Mouse (Mus musculus) hindbrain, postnatal 0 days (tissue): ENCODE data around the gene Mpp3. TPM values are rescaled to one million over a fixed set of nuclear protein-coding genes. Genes with fewer than 3 reads are reported as not detected.

ENCODE experiments used
- ATAC-seq: fragments of 200-750 bp; cut with Nextera tagmentation; 2 replicates; pipeline ENCODE4 v1.8.0; 2017; ENCODE audit warnings: mild to moderate bottlenecking, moderate TSS enrichment, moderate library complexity
- DNase-seq: peaks from one replicate; pipeline ENCODE4 v3.0.0-alpha.2; 2015; ENCODE audit warnings: low spot score
- H3K27ac ChIP-seq: fragments of 300-500 bp; sonication (generic); 2 replicates; pipeline ENCODE4 v1.5.1; 2014; ENCODE audit warnings: mild to moderate bottlenecking
- H3K27me3 ChIP-seq: fragments of 300-500 bp; sonication (generic); 2 replicates; pipeline ENCODE4 v1.6.1; 2014; ENCODE audit warnings: low read length, mixed read lengths; ENCODE audit not compliant: insufficient read depth
- H3K36me3 ChIP-seq: fragments of 300-500 bp; sonication (generic); 2 replicates; pipeline ENCODE4 v1.6.1; 2014; ENCODE audit warnings: low read length, mixed read lengths; ENCODE audit not compliant: insufficient read depth
- H3K4me1 ChIP-seq: fragments of 300-500 bp; sonication (generic); 2 replicates; pipeline ENCODE4 v1.6.1; 2014; ENCODE audit warnings: antibody characterized with exemption, low read length, mixed read lengths; ENCODE audit not compliant: insufficient read depth
- H3K4me2 ChIP-seq: fragments of 300-500 bp; sonication (generic); 2 replicates; pipeline ENCODE4 v1.6.1; 2014; ENCODE audit warnings: low read depth, mild to moderate bottlenecking, low read length, moderate library complexity, mixed read lengths
- H3K4me3 ChIP-seq: fragments of 300-500 bp; sonication (generic); 2 replicates; pipeline ENCODE4 v1.5.1; 2014; ENCODE audit warnings: low read length
- H3K9ac ChIP-seq: fragments of 300-500 bp; sonication (generic); replicated peaks from 2 replicates; pipeline ENCODE4 v1.6.1; 2014; ENCODE audit warnings: mild to moderate bottlenecking, low read length, moderate library complexity, mixed read lengths
- H3K9me3 ChIP-seq: fragments of 300-500 bp; sonication (generic); 2 replicates; pipeline ENCODE4 v1.6.1; 2016; ENCODE audit warnings: low read length, mixed read lengths
- CTCF ChIP-seq: IDR thresholded peaks from 2 replicates; pipeline ENCODE4 v1.5.1; 2016; ENCODE audit warnings: antibody characterized with exemption, control low read depth, low read depth
- WGBS: fragments of 180-500 bp; shearing (Covaris S2); extraction: QIAGEN DNeasy Blood & Tissue Kit; methylation state at CpG from one replicate; pipeline ENCODE4 v1.1.7; 2014; 5-methylcytosine and 5-hydroxymethylcytosine counted together
- polyA plus RNA-seq: library from polyadenylated mRNA; unstranded; fragments of >200 nt; fragmentation: Nextera tagmentation; extraction: Ambion mirVana; gene quantifications from 2 replicates; pipeline ENCODE4 v1.2.1, GENCODE M21; 2015
- total RNA-seq: library from RNA; depleted of rRNA; stranded (reverse); fragments of >200 nt; gene quantifications from 2 replicates; pipeline ENCODE4 v1.2.3, GENCODE M21; 2014; rRNA removed

Gene Mpp3
- 73.5 and 81.3 TPM in 2 replicates for total RNA-seq
- polyA plus RNA-seq, result 53.8 and 54.1 TPM in 2 replicates

DNA sequence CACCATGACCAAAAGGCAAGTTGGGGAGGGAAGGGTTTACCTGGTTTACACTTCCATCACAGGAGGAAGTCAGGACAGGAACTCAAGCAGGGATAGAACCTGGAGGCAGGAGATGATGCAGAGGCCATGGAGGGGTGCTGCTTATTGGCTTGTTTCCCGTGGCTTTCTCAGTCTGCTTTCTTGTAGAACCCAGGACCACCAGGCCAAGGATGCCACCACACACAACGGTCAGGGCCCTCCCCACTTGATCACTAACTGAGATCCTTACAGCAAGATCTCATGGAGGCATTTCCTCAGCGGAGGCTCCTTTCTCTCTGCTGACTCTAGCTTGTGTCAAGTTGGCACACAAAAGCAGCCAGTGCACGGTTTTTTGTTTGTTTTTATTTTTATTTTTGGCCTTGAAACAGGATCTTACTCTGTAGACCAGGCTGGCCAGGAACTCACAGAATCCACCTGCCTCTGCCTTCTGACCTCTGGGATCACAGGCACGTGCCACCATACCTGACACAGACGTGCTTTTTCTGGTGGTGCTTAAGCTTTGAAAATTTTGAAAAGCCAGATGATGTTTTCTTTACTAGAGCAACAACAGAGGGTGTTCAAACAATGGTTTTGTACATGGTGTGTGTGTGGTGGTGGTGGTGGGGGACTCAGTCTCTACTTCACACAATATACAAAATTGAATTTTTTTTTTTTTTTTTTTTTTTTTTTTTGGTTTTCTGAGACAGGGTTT, at the start of gene Mpp3:
TSS of gene Mpp3 (minus strand) at position 375 of the 730 bp plus-strand sequence.
- Histone ChIP-seq H3K27ac (peak within 1 kb of the TSS; percentile 82), H3K9me3 (no peaks in the 10 kb centered on the region), H3K36me3 (no peaks in the 10 kb centered on the region), H3K4me3 (peak within 1 kb of the TSS; percentile 68), H3K4me2 (peak within 1 kb of the TSS; percentile 79), H3K4me1 (peaks cover 4% of the 10 kb centered on the region; the same call in 1 of the 2 replicates), H3K27me3 (no peaks in the 10 kb centered on the region), H3K9ac (peak within 1 kb of the TSS; percentile 76; the same call in 1 of the 2 replicates)
- no peak for TF ChIP-seq CTCF
- ATAC-seq, result no peak
- DNase-seq, result no peak
- WGBS, result 64% methylated on average over 6 of the region's 6 CpGs

- H3K27ac ChIP-seq, result no peak overlapping the region
- H3K4me1 ChIP-seq, result no peaks in the 10 kb centered on the region
- peaks cover 11% of the 10 kb centered on the region for H3K36me3 ChIP-seq
- ATAC-seq (no peak), DNase-seq (no peak)
- no peaks in the 10 kb centered on the region for H3K27me3 ChIP-seq
- no peak overlapping the region for H3K9ac ChIP-seq
- 40% methylated on average over 14 of the region's 14 CpGs for WGBS
- H3K9me3 ChIP-seq, result no peaks in the 10 kb centered on the region
- H3K4me3 ChIP-seq, result no peak overlapping the region
- no peak overlapping the region for H3K4me2 ChIP-seq
- TF ChIP-seq CTCF, result no peak
These were observed 45.5 kb upstream of the Mpp3 start for GRCm38 (mm10) chr11:102073722-102074121.

DNA sequence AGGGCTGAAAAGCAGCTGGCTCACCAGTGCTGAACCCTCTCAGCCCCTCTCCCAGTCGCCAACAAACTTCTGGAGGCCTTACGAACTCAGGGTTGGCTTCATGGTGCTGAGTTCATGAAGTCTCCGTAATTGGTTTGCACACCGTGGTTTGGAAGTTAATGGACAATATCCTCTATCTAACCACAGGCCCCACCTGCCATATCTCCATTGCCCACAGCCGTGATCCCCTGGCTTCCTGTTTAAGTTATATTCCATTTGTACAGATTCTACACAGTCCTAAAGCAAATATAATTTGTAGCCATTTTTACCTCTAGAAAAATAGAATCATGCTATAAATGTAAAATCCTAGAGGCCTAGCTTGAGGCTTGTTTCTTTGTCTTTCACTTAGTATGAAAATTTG, 44.5 kb upstream of the Mpp3 start:
- Histone ChIP-seq H3K9ac (no peak overlapping the region), H3K4me3 (no peak overlapping the region), H3K36me3 (peaks cover 6% of the 10 kb centered on the region; the same call in 1 of the 2 replicates), H3K4me2 (no peak overlapping the region), H3K4me1 (no peaks in the 10 kb centered on the region), H3K9me3 (no peaks in the 10 kb centered on the region), H3K27ac (no peak overlapping the region), H3K27me3 (no peaks in the 10 kb centered on the region)
- ATAC-seq (no peak), DNase-seq (no peak)
- no peak for TF ChIP-seq CTCF
- 80% methylated on average over 5 of the region's 5 CpGs for WGBS

DNA sequence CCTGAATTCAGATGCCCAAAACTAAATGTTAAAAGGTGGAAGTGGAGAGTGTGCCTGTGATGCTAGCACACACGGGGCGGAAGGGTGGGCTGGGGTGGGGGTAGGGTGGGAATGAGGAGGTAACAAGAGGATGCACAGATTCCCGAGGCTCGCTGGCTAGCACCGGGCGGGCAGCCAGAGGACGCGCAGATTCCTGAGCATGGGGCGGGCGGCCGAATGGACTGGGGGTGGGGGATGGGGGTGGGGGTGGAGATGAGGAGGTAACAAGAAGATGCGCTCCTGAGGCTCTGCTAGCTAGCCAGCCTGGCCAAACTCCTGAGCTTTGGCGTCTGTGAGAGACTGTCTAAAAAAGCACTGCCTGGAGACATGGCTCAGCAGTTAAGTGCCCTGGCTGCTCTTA, 42.2 kb upstream of the Mpp3 start:
- no peak overlapping the region for H3K4me3 ChIP-seq
- DNase-seq, result peak; percentile 16
- H3K4me2 ChIP-seq, result peak overlapping the region; percentile 11; the same call in 1 of the 2 replicates
- H3K27me3 ChIP-seq, result no peaks in the 10 kb centered on the region
- ATAC-seq, result no peak
- H3K9ac ChIP-seq, result no peak overlapping the region
- no peaks in the 10 kb centered on the region for H3K4me1 ChIP-seq
- no peak for TF ChIP-seq CTCF
- WGBS, result 7% methylated on average over 13 of the region's 13 CpGs
- no peaks in the 10 kb centered on the region for H3K9me3 ChIP-seq
- no peaks in the 10 kb centered on the region for H3K36me3 ChIP-seq
- no peak overlapping the region for H3K27ac ChIP-seq

DNA sequence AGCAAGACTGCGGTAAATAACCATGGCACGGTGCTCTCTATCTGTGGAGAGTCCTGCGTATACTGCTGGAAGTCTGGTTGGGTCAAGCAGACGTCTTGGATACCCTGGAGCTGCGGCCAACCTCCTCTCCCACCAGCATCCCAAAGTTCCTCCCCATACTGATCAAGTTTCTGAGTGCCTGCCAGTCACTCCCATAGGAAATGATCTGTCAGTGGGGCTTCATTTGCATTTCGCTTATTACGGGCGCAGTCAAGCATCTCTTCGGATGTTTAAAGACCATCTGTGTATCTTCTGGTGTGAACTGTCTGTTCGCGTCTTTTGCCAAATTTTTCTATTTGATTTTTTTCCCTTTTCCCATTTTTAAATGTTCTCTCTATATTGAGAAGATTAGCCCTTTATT, 41.4 kb upstream of the Mpp3 start:
- Histone ChIP-seq H3K9me3 (no peaks in the 10 kb centered on the region), H3K27me3 (no peaks in the 10 kb centered on the region), H3K4me2 (no peak overlapping the region), H3K9ac (no peak overlapping the region), H3K4me3 (no peak overlapping the region), H3K36me3 (no peaks in the 10 kb centered on the region), H3K27ac (no peak overlapping the region), H3K4me1 (no peaks in the 10 kb centered on the region)
- TF ChIP-seq CTCF, result no peak
- DNase-seq (peak; percentile 16), ATAC-seq (no peak)
- 43% methylated on average over 11 of the region's 11 CpGs for WGBS

DNA sequence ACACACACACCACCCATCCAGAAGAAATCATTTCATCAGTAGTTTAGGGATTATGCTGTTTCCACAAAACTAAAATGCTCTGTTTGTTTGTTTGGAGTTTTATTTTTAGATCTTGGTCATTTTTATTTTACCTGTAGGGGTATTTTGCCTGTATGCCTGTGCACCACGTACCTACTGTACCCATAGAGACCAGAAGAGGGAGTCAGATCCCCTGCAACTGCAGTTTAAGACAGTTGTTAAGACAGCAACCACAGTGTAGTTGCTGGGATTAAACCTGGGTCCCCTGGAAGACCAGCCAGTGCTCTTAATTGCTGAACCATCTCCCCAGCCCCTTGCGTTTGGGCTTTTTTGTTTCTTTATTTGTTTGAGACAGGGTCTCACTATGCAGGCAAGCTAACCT, 40.7 kb upstream of the Mpp3 start:
- DNase-seq (peak; percentile 43), ATAC-seq (no peak)
- Histone ChIP-seq H3K4me2 (no peak overlapping the region), H3K4me1 (no peaks in the 10 kb centered on the region), H3K9ac (no peak overlapping the region), H3K27ac (no peak overlapping the region), H3K4me3 (no peak overlapping the region), H3K36me3 (0 out of 2 replicates have a peak, but pooled peaks cover 4% of the 10 kb centered on the region), H3K9me3 (no peaks in the 10 kb centered on the region), H3K27me3 (no peaks in the 10 kb centered on the region)
- TF ChIP-seq CTCF, result peak; percentile 63
- WGBS, result 48% methylated on average over 2 of the region's 2 CpGs

DNA sequence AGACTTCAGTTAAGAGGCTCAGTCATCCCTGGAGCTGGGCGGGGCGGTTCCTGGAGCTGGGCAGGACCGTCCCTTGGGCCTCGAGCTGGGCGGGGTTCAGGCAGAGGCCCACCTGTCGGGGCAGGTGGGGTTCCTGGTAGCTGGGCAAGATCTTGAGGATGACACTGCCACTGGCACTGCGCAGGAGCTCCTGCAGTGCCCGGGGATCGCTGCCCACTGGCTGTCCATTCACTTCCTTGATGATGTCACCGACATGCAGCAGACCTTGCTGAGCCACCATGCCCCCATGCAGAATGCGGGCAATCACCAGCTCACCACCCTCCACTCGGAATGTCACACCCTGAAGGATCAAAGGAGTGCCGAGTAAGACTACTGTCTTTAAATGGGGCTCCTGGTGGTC, 34.8 kb upstream of the Mpp3 start:
- H3K27ac ChIP-seq, result no peak overlapping the region
- no peak overlapping the region for H3K9ac ChIP-seq
- H3K9me3 ChIP-seq, result no peaks in the 10 kb centered on the region
- 84% methylated on average over 13 of the region's 13 CpGs for WGBS
- no peak overlapping the region for H3K4me3 ChIP-seq
- no peaks in the 10 kb centered on the region for H3K27me3 ChIP-seq
- DNase-seq (no peak), ATAC-seq (no peak)
- peaks cover 14% of the 10 kb centered on the region; the same call in 1 of the 2 replicates for H3K36me3 ChIP-seq
- no peak for TF ChIP-seq CTCF
- no peak overlapping the region for H3K4me2 ChIP-seq
- H3K4me1 ChIP-seq, result no peaks in the 10 kb centered on the region
